Mouse (Mus musculus): ENCODE results near the gene Batf2. TPM values are rescaled to one million over a fixed set of nuclear protein-coding genes. Genes with fewer than 3 reads are reported as not detected.

The Batf2 gene
- 67.6 and 146 TPM in 2 replicates for polyA plus RNA-seq (2012; rRNA removed)

GRCm38 (mm10) chr19:6140678-6141393 is at the start of gene Batf2:
TSS of gene Batf2 (plus strand) at chr19:6140983.
- Histone ChIP-seq H3K4me3 (ENCODE audit: low read depth, low read length) (peak within 1 kb of the TSS; percentile 80), H3K36me3 (ENCODE audit: control insufficient read depth, insufficient read depth, low read length) (peaks cover 3% of the 10 kb centered on the region; the same call in 1 of the 2 replicates), H3K27me3 (ENCODE audit: control insufficient read depth, insufficient read depth, low read length) (no peaks in the 10 kb centered on the region), H3K27ac (ENCODE audit: insufficient read depth, low read depth, low read length) (peak within 1 kb of the TSS; percentile 93), H3K4me1 (ENCODE audit: control insufficient read depth, insufficient read depth, insufficient read length, low read length) (no peaks in the 10 kb centered on the region)
- WGBS, result 1% methylated on average over 68 of the region's 68 CpGs
- TF ChIP-seq CTCF (IDR thresholded peaks at IDR 0.05; ENCODE audit: extremely low read depth, insufficient read length, insufficient replicate concordance, low read depth, low read length), result no peak; the same call in 1 of the 2 replicates
- no peak for TF ChIP-seq POLR2A (IDR thresholded peaks at IDR 0.05; ENCODE audit: low read depth, low read length)

- no peak within 1 kb of the TSS for H3K4me3 ChIP-seq (ENCODE audit: low read depth, low read length)
- H3K27me3 ChIP-seq (ENCODE audit: control insufficient read depth, insufficient read depth, low read length), result no peaks in the 10 kb centered on the region
- H3K27ac ChIP-seq (ENCODE audit: insufficient read depth, low read depth, low read length), result no peak within 1 kb of the TSS
- WGBS, result 86% methylated on average over 7 of the region's 7 CpGs
- H3K4me1 ChIP-seq (ENCODE audit: control insufficient read depth, insufficient read depth, insufficient read length, low read length), result no peaks in the 10 kb centered on the region
- H3K36me3 ChIP-seq (ENCODE audit: control insufficient read depth, insufficient read depth, low read length), result peaks cover 1% of the 10 kb centered on the region; the same call in 1 of the 2 replicates
- TF ChIP-seq POLR2A (IDR thresholded peaks at IDR 0.05; ENCODE audit: low read depth, low read length), result no peak
Measured at GRCm38 (mm10) chr19:6094119-6094518, 46.7 kb upstream of the Batf2 start, which contains the start of gene AC131692.1. TSS of gene AC131692.1 (plus strand) at chr19:6094419.

GRCm38 (mm10) chr19:6097847-6098246 is 42.9 kb upstream of the Batf2 start:
- Histone ChIP-seq H3K4me3 (ENCODE audit: low read depth, low read length) (no peak overlapping the region), H3K4me1 (ENCODE audit: control insufficient read depth, insufficient read depth, insufficient read length, low read length) (peaks cover 8% of the 10 kb centered on the region), H3K27ac (ENCODE audit: insufficient read depth, low read depth, low read length) (no peak overlapping the region), H3K27me3 (ENCODE audit: control insufficient read depth, insufficient read depth, low read length) (no peaks in the 10 kb centered on the region), H3K36me3 (ENCODE audit: control insufficient read depth, insufficient read depth, low read length) (no peaks in the 10 kb centered on the region)
- TF ChIP-seq CTCF (IDR thresholded peaks at IDR 0.05; ENCODE audit: extremely low read depth, insufficient read length, insufficient replicate concordance, low read depth, low read length) (no peak), POLR2A (IDR thresholded peaks at IDR 0.05; ENCODE audit: low read depth, low read length) (no peak)
- WGBS, result 83% methylated on average over 3 of the region's 3 CpGs

- TF ChIP-seq CTCF (IDR thresholded peaks at IDR 0.05; ENCODE audit: extremely low read depth, insufficient read length, insufficient replicate concordance, low read depth, low read length) (no peak), POLR2A (IDR thresholded peaks at IDR 0.05; ENCODE audit: low read depth, low read length) (no peak)
- Histone ChIP-seq H3K27me3 (ENCODE audit: control insufficient read depth, insufficient read depth, low read length) (no peaks in the 10 kb centered on the region), H3K4me3 (ENCODE audit: low read depth, low read length) (no peak overlapping the region), H3K36me3 (ENCODE audit: control insufficient read depth, insufficient read depth, low read length) (no peaks in the 10 kb centered on the region), H3K27ac (ENCODE audit: insufficient read depth, low read depth, low read length) (no peak overlapping the region), H3K4me1 (ENCODE audit: control insufficient read depth, insufficient read depth, insufficient read length, low read length) (peaks cover 19% of the 10 kb centered on the region)
- 83% methylated on average over 6 of the region's 6 CpGs for WGBS
Measured at GRCm38 (mm10) chr19:6101186-6101585, 39.6 kb upstream of the Batf2 start.

- no peak for TF ChIP-seq CTCF (IDR thresholded peaks at IDR 0.05; ENCODE audit: extremely low read depth, insufficient read length, insufficient replicate concordance, low read depth, low read length)
- no peak for TF ChIP-seq POLR2A (IDR thresholded peaks at IDR 0.05; ENCODE audit: low read depth, low read length)
- no peaks in the 10 kb centered on the region for H3K27me3 ChIP-seq (ENCODE audit: control insufficient read depth, insufficient read depth, low read length)
- H3K4me3 ChIP-seq (ENCODE audit: low read depth, low read length), result no peak overlapping the region
- H3K27ac ChIP-seq (ENCODE audit: insufficient read depth, low read depth, low read length), result peak overlapping the region; percentile 26; the same call in 1 of the 2 replicates
- WGBS, result 67% methylated on average over 6 of the region's 6 CpGs
- peaks cover 19% of the 10 kb centered on the region for H3K4me1 ChIP-seq (ENCODE audit: control insufficient read depth, insufficient read depth, insufficient read length, low read length)
- H3K36me3 ChIP-seq (ENCODE audit: control insufficient read depth, insufficient read depth, low read length), result no peaks in the 10 kb centered on the region
Measured at GRCm38 (mm10) chr19:6102169-6102853, 38.5 kb upstream of the Batf2 start.

- no peaks in the 10 kb centered on the region for H3K27me3 ChIP-seq (ENCODE audit: control insufficient read depth, insufficient read depth, low read length)
- H3K4me3 ChIP-seq (ENCODE audit: low read depth, low read length), result no peak overlapping the region
- TF ChIP-seq POLR2A (IDR thresholded peaks at IDR 0.05; ENCODE audit: low read depth, low read length), result no peak
- TF ChIP-seq CTCF (IDR thresholded peaks at IDR 0.05; ENCODE audit: extremely low read depth, insufficient read length, insufficient replicate concordance, low read depth, low read length), result no peak
- H3K27ac ChIP-seq (ENCODE audit: insufficient read depth, low read depth, low read length), result peak overlapping the region; percentile 71
- peaks cover 14% of the 10 kb centered on the region; the same call in 1 of the 2 replicates for H3K36me3 ChIP-seq (ENCODE audit: control insufficient read depth, insufficient read depth, low read length)
- peaks cover 19% of the 10 kb centered on the region for H3K4me1 ChIP-seq (ENCODE audit: control insufficient read depth, insufficient read depth, insufficient read length, low read length)
- WGBS, result 30% methylated on average over 4 of the region's 4 CpGs
Measured at GRCm38 (mm10) chr19:6104476-6104875, 36.3 kb upstream of the Batf2 start.

GRCm38 (mm10) chr19:6105586-6105985 is 35.2 kb upstream of the Batf2 start, which contains the start of gene Naaladl1:
TSS of gene Naaladl1 (plus strand) at chr19:6105782.
- TF ChIP-seq POLR2A (IDR thresholded peaks at IDR 0.05; ENCODE audit: low read depth, low read length) (peak; percentile 95), CTCF (IDR thresholded peaks at IDR 0.05; ENCODE audit: extremely low read depth, insufficient read length, insufficient replicate concordance, low read depth, low read length) (no peak)
- Histone ChIP-seq H3K27me3 (ENCODE audit: control insufficient read depth, insufficient read depth, low read length) (no peaks in the 10 kb centered on the region), H3K4me1 (ENCODE audit: control insufficient read depth, insufficient read depth, insufficient read length, low read length) (peaks cover 19% of the 10 kb centered on the region), H3K27ac (ENCODE audit: insufficient read depth, low read depth, low read length) (peak within 1 kb of the TSS; percentile 71), H3K4me3 (ENCODE audit: low read depth, low read length) (peak within 1 kb of the TSS; percentile 64), H3K36me3 (ENCODE audit: control insufficient read depth, insufficient read depth, low read length) (peaks cover 21% of the 10 kb centered on the region; the same call in 1 of the 2 replicates)
- 38% methylated on average over 7 of the region's 7 CpGs for WGBS

Measured in small intestine, adult 2 months (tissue).